Mouse (Mus musculus) liver, adult 2 months (tissue): Measurements from ENCODE around the gene Gorasp1. TPM values are rescaled to one million over a fixed set of nuclear protein-coding genes. Genes with fewer than 3 reads are reported as not detected.

Experiments used
- DNase-seq: peaks from one replicate; pipeline ENCODE4 v3.0.0-alpha.2; 2011; ENCODE audit warnings: low read depth, low spot score; ENCODE audit errors: extremely low read depth
- H3K27ac ChIP-seq: fragments of 200-500 bp; replicated peaks from 2 replicates; pipeline ENCODE4 v1.5.1; 2012; ENCODE audit warnings: low read depth, mild to moderate bottlenecking, control low read depth, inconsistent platforms, low read length; ENCODE audit not compliant: insufficient read depth
- H3K27me3 ChIP-seq: fragments of 200-500 bp; 2 replicates; pipeline ENCODE4 v1.6.1; 2012; ENCODE audit warnings: mild to moderate bottlenecking, moderate library complexity, low read length, inconsistent platforms; ENCODE audit not compliant: control insufficient read depth, insufficient read depth
- H3K36me3 ChIP-seq: fragments of 200-500 bp; 2 replicates; pipeline ENCODE4 v1.6.1; 2012; ENCODE audit warnings: low read length, inconsistent platforms; ENCODE audit not compliant: control insufficient read depth, insufficient read depth
- H3K4me1 ChIP-seq: fragments of 200-500 bp; 2 replicates; pipeline ENCODE4 v1.6.1; 2011; ENCODE audit warnings: low read length; ENCODE audit not compliant: control insufficient read depth, insufficient read depth
- H3K4me3 ChIP-seq: fragments of 200-500 bp; 2 replicates; pipeline ENCODE4 v1.5.1; 2011; ENCODE audit warnings: low read depth, mild to moderate bottlenecking, control low read depth, low read length, moderate library complexity; ENCODE audit not compliant: insufficient read depth
- H3K79me2 ChIP-seq: fragments of 200-500 bp; 2 replicates; pipeline ENCODE4 v1.6.1; 2012; ENCODE audit warnings: inconsistent platforms, mild to moderate bottlenecking, low read length, moderate library complexity; ENCODE audit not compliant: control insufficient read depth, insufficient read depth
- H3K9ac ChIP-seq: fragments of 200-500 bp; 2 replicates; pipeline ENCODE4 v1.6.1; 2012; ENCODE audit warnings: low read depth, mild to moderate bottlenecking, control low read depth, inconsistent platforms, low read length
- CTCF ChIP-seq: fragments of 200-500 bp; IDR thresholded peaks from 2 replicates; pipeline ENCODE4 v1.5.1; 2011; ENCODE audit warnings: low read depth, low read length, control low read depth
- POLR2A ChIP-seq: fragments of 200-500 bp; IDR thresholded peaks from 2 replicates; pipeline ENCODE4 v1.6.1; 2011; ENCODE audit warnings: low read length, control low read depth; ENCODE audit not compliant: insufficient read depth; ENCODE audit errors: extremely low read depth
- WGBS: fragments of 180-500 bp; shearing (Covaris S2); methylation state at CpG from one replicate; pipeline ENCODE4 v1.1.7; 2018; 5-methylcytosine and 5-hydroxymethylcytosine counted together
- polyA plus RNA-seq: library from polyadenylated mRNA; depleted of rRNA; stranded (reverse); fragments of >200 nt; gene quantifications from 2 replicates; pipeline ENCODE4 v1.2.3, GENCODE M21; 2012
- total RNA-seq: library from RNA; depleted of rRNA; stranded (reverse); fragments of >200 nt; gene quantifications from 2 replicates; pipeline ENCODE4 v1.2.3, GENCODE M21; 2014

Gorasp1 gene
- total and polyA plus RNA-seq, 2 experiments = 10.9 to 18.1 TPM

GRCm38 (mm10) chr9:119973869-119974520 lies 36.6 kb upstream of the Gorasp1 start:
- Histone ChIP-seq H3K79me2 (peaks cover 20% of the 10 kb centered on the region), H3K4me3 (no peak overlapping the region), H3K27me3 (no peaks in the 10 kb centered on the region), H3K27ac (no peak overlapping the region), H3K9ac (no peak overlapping the region), H3K36me3 (peaks cover 25% of the 10 kb centered on the region), H3K4me1 (peaks cover 24% of the 10 kb centered on the region)
- DNase-seq = no peak
- TF ChIP-seq CTCF = peak; percentile 77
- no peak for TF ChIP-seq POLR2A
- WGBS = 94% methylated on average over 27 of the region's 27 CpGs

- TF ChIP-seq POLR2A (no peak), CTCF (no peak)
- no peak overlapping the region for H3K9ac ChIP-seq
These were observed 35.9 kb upstream of the Gorasp1 start for GRCm38 (mm10) chr9:119973281-119973680.

GRCm38 (mm10) chr9:119972582-119972981 lies 35.2 kb upstream of the Gorasp1 start:
- Histone ChIP-seq H3K27me3 (no peaks in the 10 kb centered on the region), H3K4me3 (no peak overlapping the region), H3K4me1 (peaks cover 13% of the 10 kb centered on the region), H3K36me3 (peaks cover 25% of the 10 kb centered on the region), H3K9ac (no peak overlapping the region), H3K79me2 (peaks cover 9% of the 10 kb centered on the region), H3K27ac (no peak overlapping the region)
- TF ChIP-seq CTCF (no peak), POLR2A (no peak)
- peak; percentile 94 for DNase-seq
- 20% methylated on average over 12 of the region's 12 CpGs for WGBS

More at GRCm38 (mm10) chr9:119973281-119973680, 35.9 kb upstream of the Gorasp1 start:
- Histone ChIP-seq H3K27me3 (no peaks in the 10 kb centered on the region), H3K4me3 (no peak overlapping the region), H3K4me1 (peaks cover 17% of the 10 kb centered on the region), H3K79me2 (peaks cover 13% of the 10 kb centered on the region), H3K36me3 (peaks cover 25% of the 10 kb centered on the region), H3K27ac (no peak overlapping the region)
- WGBS = 94% methylated on average over 23 of the region's 23 CpGs
- DNase-seq = no peak

- H3K27ac ChIP-seq = no peak overlapping the region
- peaks cover 4% of the 10 kb centered on the region for H3K79me2 ChIP-seq
- no peak for DNase-seq
- H3K36me3 ChIP-seq = peaks cover 25% of the 10 kb centered on the region
- H3K27me3 ChIP-seq = no peaks in the 10 kb centered on the region
- no peak overlapping the region for H3K4me3 ChIP-seq
- TF ChIP-seq CTCF = no peak
- TF ChIP-seq POLR2A = no peak
- H3K4me1 ChIP-seq = peaks cover 10% of the 10 kb centered on the region
- H3K9ac ChIP-seq = no peak overlapping the region
- 85% methylated on average over 10 of the region's 10 CpGs for WGBS
These were observed 34.8 kb upstream of the Gorasp1 start for GRCm38 (mm10) chr9:119972166-119972565.

GRCm38 (mm10) chr9:119970763-119971656 lies 33.6 kb upstream of the Gorasp1 start:
- H3K9ac ChIP-seq = no peak overlapping the region
- 63% methylated on average over 7 of the region's 7 CpGs for WGBS
- no peak overlapping the region for H3K27ac ChIP-seq
- peak; percentile 63 for DNase-seq
- TF ChIP-seq POLR2A = no peak
- no peak for TF ChIP-seq CTCF
- peaks cover 22% of the 10 kb centered on the region for H3K36me3 ChIP-seq
- H3K27me3 ChIP-seq = no peaks in the 10 kb centered on the region
- H3K79me2 ChIP-seq = no peaks in the 10 kb centered on the region; the same call in 1 of the 2 replicates
- peaks cover 10% of the 10 kb centered on the region for H3K4me1 ChIP-seq
- H3K4me3 ChIP-seq = no peak overlapping the region
